Mouse (Mus musculus) liver, embryonic 15.5 days (tissue): ENCODE results near the gene Clcn1. TPM values are rescaled to one million over a fixed set of nuclear protein-coding genes. Genes with fewer than 3 reads are reported as not detected.

Experiments used
- ATAC-seq: fragments of 200-750 bp; cut with Nextera tagmentation; 2 replicates; pipeline ENCODE4 v1.8.0; 2017; ENCODE audit warnings: moderate number of reproducible peaks, mild to moderate bottlenecking, moderate library complexity; ENCODE audit not compliant: insufficient read depth
- H3K27ac ChIP-seq: fragments of 300-500 bp; sonication (generic); replicated peaks from 2 replicates; pipeline ENCODE4 v1.5.1; 2015; ENCODE audit warnings: mild to moderate bottlenecking, inconsistent platforms
- H3K27me3 ChIP-seq: fragments of 300-500 bp; sonication (generic); 2 replicates; pipeline ENCODE4 v1.6.1; 2015; ENCODE audit warnings: mild to moderate bottlenecking, inconsistent platforms
- H3K36me3 ChIP-seq: fragments of 300-500 bp; sonication (generic); replicated peaks from 2 replicates; pipeline ENCODE4 v1.6.1; 2015; ENCODE audit warnings: moderate library complexity, mild to moderate bottlenecking, inconsistent platforms
- H3K4me1 ChIP-seq: fragments of 300-500 bp; sonication (generic); replicated peaks from 2 replicates; pipeline ENCODE4 v1.6.1; 2015; ENCODE audit warnings: inconsistent platforms
- H3K4me2 ChIP-seq: fragments of 300-500 bp; sonication (generic); 2 replicates; pipeline ENCODE4 v1.6.1; 2015; ENCODE audit warnings: moderate library complexity, mild to moderate bottlenecking, inconsistent platforms
- H3K4me3 ChIP-seq: fragments of 300-500 bp; sonication (generic); replicated peaks from 2 replicates; pipeline ENCODE4 v1.5.1; 2015; ENCODE audit warnings: mild to moderate bottlenecking, inconsistent platforms
- H3K9ac ChIP-seq: fragments of 300-500 bp; sonication (generic); 2 replicates; pipeline ENCODE4 v1.6.1; 2015; ENCODE audit warnings: moderate library complexity, mild to moderate bottlenecking, inconsistent platforms
- H3K9me3 ChIP-seq: fragments of 300-500 bp; sonication (generic); replicated peaks from 2 replicates; pipeline ENCODE4 v1.6.1; 2016; ENCODE audit warnings: inconsistent platforms
- WGBS: fragments of 180-500 bp; shearing (Covaris S2); methylation state at CpG from one replicate; pipeline ENCODE4 v1.1.7; 2015; ENCODE audit warnings: mixed read lengths; ENCODE audit not compliant: insufficient replicate concordance; 5-methylcytosine and 5-hydroxymethylcytosine counted together
- polyA plus RNA-seq: library from polyadenylated mRNA; unstranded; fragments of >200 nt; fragmentation: Nextera tagmentation; extraction: Ambion mirVana; gene quantifications from 2 replicates; pipeline ENCODE4 v1.2.1, GENCODE M21; 2015

The Clcn1 gene
- polyA plus RNA-seq, 1 experiment from 2014 or later, result 0.07 TPM

- Histone ChIP-seq H3K4me1 (peaks cover 52% of the 10 kb centered on the region), H3K4me3 (peak overlapping the region; percentile 66), H3K27ac (peak overlapping the region; percentile 45), H3K36me3 (peaks cover 20% of the 10 kb centered on the region; the same call in 1 of the 2 replicates), H3K9ac (peak overlapping the region; percentile 64; the same call in 1 of the 2 replicates), H3K4me2 (peak overlapping the region; percentile 80), H3K9me3 (no peaks in the 10 kb centered on the region), H3K27me3 (peaks cover 15% of the 10 kb centered on the region; the same call in 1 of the 2 replicates)
- ATAC-seq, result no peak
- WGBS, result 32% methylated on average over 7 of the region's 7 CpGs
These were observed 65.4 kb downstream of the Clcn1 start for GRCm38 (mm10) chr6:42351776-42352485.

- Histone ChIP-seq H3K36me3 (peaks cover 25% of the 10 kb centered on the region), H3K4me3 (peak overlapping the region; percentile 66), H3K9ac (no peak overlapping the region), H3K4me2 (peak overlapping the region; percentile 80), H3K4me1 (peaks cover 52% of the 10 kb centered on the region), H3K9me3 (no peaks in the 10 kb centered on the region), H3K27ac (peak overlapping the region; percentile 54), H3K27me3 (peaks cover 15% of the 10 kb centered on the region; the same call in 1 of the 2 replicates)
- no peak for ATAC-seq
- WGBS, result 21% methylated on average over 1 of the region's 1 CpGs
These were observed 66.0 kb downstream of the Clcn1 start for GRCm38 (mm10) chr6:42352486-42352846.

GRCm38 (mm10) chr6:42353180-42353579, 66.7 kb downstream of the Clcn1 start:
- WGBS, result 10% methylated on average over 8 of the region's 8 CpGs
- Histone ChIP-seq H3K9ac (no peak overlapping the region), H3K27me3 (peaks cover 15% of the 10 kb centered on the region; the same call in 1 of the 2 replicates), H3K27ac (peak overlapping the region; percentile 54), H3K9me3 (no peaks in the 10 kb centered on the region), H3K4me2 (peak overlapping the region; percentile 80), H3K4me3 (peak overlapping the region; percentile 66; the same call in 1 of the 2 replicates), H3K36me3 (peaks cover 32% of the 10 kb centered on the region), H3K4me1 (peaks cover 52% of the 10 kb centered on the region)
- no peak for ATAC-seq

- Histone ChIP-seq H3K4me1 (peaks cover 43% of the 10 kb centered on the region), H3K4me3 (0 out of 2 replicates have a peak overlapping the region, but pooled peaks have one; percentile 3), H3K9ac (no peak overlapping the region), H3K27ac (peak overlapping the region; percentile 38; the same call in 1 of the 2 replicates), H3K4me2 (peak overlapping the region; percentile 38; the same call in 1 of the 2 replicates), H3K27me3 (peaks cover 13% of the 10 kb centered on the region; the same call in 1 of the 2 replicates), H3K36me3 (peaks cover 41% of the 10 kb centered on the region), H3K9me3 (no peaks in the 10 kb centered on the region)
- WGBS, result 14% methylated on average over 11 of the region's 11 CpGs
- no peak for ATAC-seq
These were observed 67.9 kb downstream of the Clcn1 start for GRCm38 (mm10) chr6:42354076-42355019.

- Histone ChIP-seq H3K9me3 (no peaks in the 10 kb centered on the region), H3K4me2 (no peak overlapping the region), H3K4me3 (no peak overlapping the region), H3K9ac (no peak overlapping the region), H3K27me3 (peaks cover 4% of the 10 kb centered on the region; the same call in 1 of the 2 replicates), H3K36me3 (peaks cover 49% of the 10 kb centered on the region), H3K27ac (no peak overlapping the region), H3K4me1 (peaks cover 40% of the 10 kb centered on the region)
- WGBS, result 73% methylated on average over 6 of the region's 6 CpGs
- no peak for ATAC-seq
These were observed 68.9 kb downstream of the Clcn1 start for GRCm38 (mm10) chr6:42355366-42355765.

GRCm38 (mm10) chr6:42355794-42356600, 69.5 kb downstream of the Clcn1 start:
- no peak overlapping the region for H3K27ac ChIP-seq
- H3K4me3 ChIP-seq, result no peak overlapping the region
- H3K9ac ChIP-seq, result no peak overlapping the region
- no peaks in the 10 kb centered on the region for H3K9me3 ChIP-seq
- no peak for ATAC-seq
- peaks cover 35% of the 10 kb centered on the region for H3K4me1 ChIP-seq
- peaks cover 55% of the 10 kb centered on the region for H3K36me3 ChIP-seq
- 78% methylated on average over 13 of the region's 13 CpGs for WGBS
- no peak overlapping the region for H3K4me2 ChIP-seq
- no peaks in the 10 kb centered on the region for H3K27me3 ChIP-seq

GRCm38 (mm10) chr6:42356913-42357312, 70.4 kb downstream of the Clcn1 start:
- Histone ChIP-seq H3K27ac (no peak overlapping the region), H3K4me1 (peaks cover 26% of the 10 kb centered on the region), H3K4me2 (no peak overlapping the region), H3K9ac (no peak overlapping the region), H3K4me3 (no peak overlapping the region), H3K27me3 (no peaks in the 10 kb centered on the region), H3K9me3 (no peaks in the 10 kb centered on the region), H3K36me3 (peaks cover 55% of the 10 kb centered on the region)
- WGBS, result 67% methylated on average over 5 of the region's 5 CpGs
- no peak for ATAC-seq

GRCm38 (mm10) chr6:42357901-42358300, 71.4 kb downstream of the Clcn1 start:
- H3K27ac ChIP-seq, result no peak overlapping the region
- H3K36me3 ChIP-seq, result peaks cover 55% of the 10 kb centered on the region
- no peaks in the 10 kb centered on the region for H3K27me3 ChIP-seq
- no peak for ATAC-seq
- no peak overlapping the region for H3K9ac ChIP-seq
- H3K4me1 ChIP-seq, result peaks cover 25% of the 10 kb centered on the region
- no peak overlapping the region for H3K4me3 ChIP-seq
- 71% methylated on average over 6 of the region's 6 CpGs for WGBS
- no peaks in the 10 kb centered on the region for H3K9me3 ChIP-seq
- H3K4me2 ChIP-seq, result no peak overlapping the region

GRCm38 (mm10) chr6:42358901-42359300, 72.4 kb downstream of the Clcn1 start:
- Histone ChIP-seq H3K9ac (no peak overlapping the region), H3K27ac (no peak overlapping the region), H3K36me3 (peaks cover 55% of the 10 kb centered on the region), H3K4me1 (peaks cover 16% of the 10 kb centered on the region), H3K4me3 (no peak overlapping the region), H3K27me3 (no peaks in the 10 kb centered on the region), H3K9me3 (no peaks in the 10 kb centered on the region), H3K4me2 (no peak overlapping the region)
- ATAC-seq, result no peak
- WGBS, result 84% methylated on average over 12 of the region's 12 CpGs

GRCm38 (mm10) chr6:42359364-42360147, 73.1 kb downstream of the Clcn1 start:
- no peaks in the 10 kb centered on the region for H3K27me3 ChIP-seq
- ATAC-seq, result no peak
- no peak overlapping the region for H3K4me2 ChIP-seq
- no peak overlapping the region for H3K27ac ChIP-seq
- H3K36me3 ChIP-seq, result peaks cover 55% of the 10 kb centered on the region
- no peak overlapping the region for H3K9ac ChIP-seq
- H3K4me1 ChIP-seq, result peaks cover 10% of the 10 kb centered on the region; the same call in 1 of the 2 replicates
- 54% methylated on average over 9 of the region's 9 CpGs for WGBS
- no peak overlapping the region for H3K4me3 ChIP-seq
- no peaks in the 10 kb centered on the region for H3K9me3 ChIP-seq
